Mouse (Mus musculus): ENCODE results near the gene Gm49416.
A peak's percentile ranks its signal among the peaks of the same experiment; 100 is the strongest.
"Not testable (repeated sequence)": the region's sequence is repeated elsewhere in the genome, so short reads cannot be mapped to it uniquely, and the experiment has no call there.

Gm49416 gene

GRCm38 (mm10) chr19:8888511-8889385 lies at the start of gene Gm49416, which contains the start of gene 1810009A15Rik:
Gene Gm49416, plus strand, starts transcription at chr19:8888926.
Gene 1810009A15Rik, plus strand, starts transcription at chr19:8888853.
- DNase-seq (ENCODE audit: low spot score in 2 of 2): peak; percentile 94 to 95

DNA sequence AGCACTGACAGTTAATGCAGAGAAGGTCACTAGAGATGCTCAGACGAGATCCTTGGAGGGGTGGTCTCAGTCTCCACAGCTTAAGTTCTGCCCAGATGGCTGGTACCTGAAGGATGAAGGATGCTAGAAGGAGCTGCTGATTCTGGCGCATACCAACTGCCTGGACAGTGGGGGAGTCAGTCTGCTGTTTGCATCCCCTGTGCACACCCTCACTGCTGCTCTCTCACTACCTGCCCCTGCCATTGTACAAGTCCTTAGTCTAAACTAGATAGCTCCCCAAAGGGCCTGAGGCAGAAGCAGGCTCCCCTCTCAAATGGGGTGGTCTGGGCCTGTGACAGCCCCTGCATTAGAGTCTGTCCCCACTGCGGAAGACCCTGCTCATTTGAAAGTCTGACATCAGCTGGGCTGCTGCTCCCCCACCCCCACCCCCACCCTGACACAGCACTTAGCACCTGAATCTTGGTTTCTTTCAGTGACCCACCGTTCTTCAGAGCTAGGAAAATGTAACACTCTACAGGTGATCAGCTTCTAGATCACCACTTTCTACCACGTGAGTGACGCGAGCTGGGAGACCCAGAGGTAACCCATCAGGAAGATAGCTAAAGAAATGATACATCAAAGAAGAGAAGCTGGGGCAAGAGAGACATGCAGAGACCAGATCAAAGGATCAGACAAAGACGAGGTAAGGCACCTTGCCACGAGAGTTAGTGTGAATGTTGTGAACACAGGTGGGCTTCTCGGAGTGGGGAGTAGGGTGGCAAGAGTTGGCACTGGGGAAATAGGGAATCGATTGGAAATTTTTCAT lies 49.4 kb upstream of the Gm49416 start, which contains the start of gene Gng3:
TSS of gene Gng3 (minus strand) at position 92 of the 805 bp plus-strand sequence.
- no peak for DNase-seq (ENCODE audit: low spot score in 2 of 2)

GRCm38 (mm10) chr19:8839908-8840791 lies 48.6 kb upstream of the Gm49416 start:
- peak; percentile 74 to 79 for DNase-seq (ENCODE audit: low spot score in 2 of 2)

GRCm38 (mm10) chr19:8841012-8841411 lies 47.7 kb upstream of the Gm49416 start:
- no peak for DNase-seq (ENCODE audit: low spot score in 2 of 2)

DNA sequence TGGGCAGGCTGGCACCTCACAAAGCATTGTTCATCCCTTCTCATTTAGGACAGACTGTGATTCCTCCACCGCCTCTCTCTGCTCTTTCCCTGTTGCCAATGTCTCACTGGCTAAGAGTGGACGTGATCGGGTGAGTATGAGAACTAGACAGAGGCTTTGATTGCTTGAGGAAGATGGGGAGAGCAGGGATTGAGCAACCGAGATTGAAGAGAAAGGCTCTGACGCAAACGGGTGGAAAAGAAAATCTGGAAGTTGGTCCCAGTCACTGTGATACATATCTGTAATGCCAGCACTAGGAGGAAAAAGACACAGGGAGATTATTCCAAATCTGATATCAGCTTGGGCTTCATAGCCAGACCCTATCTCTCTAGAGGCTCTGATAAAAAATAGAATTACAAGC lies 45.8 kb upstream of the Gm49416 start:
- no peak for DNase-seq (ENCODE audit: low spot score in 2 of 2)

DNA sequence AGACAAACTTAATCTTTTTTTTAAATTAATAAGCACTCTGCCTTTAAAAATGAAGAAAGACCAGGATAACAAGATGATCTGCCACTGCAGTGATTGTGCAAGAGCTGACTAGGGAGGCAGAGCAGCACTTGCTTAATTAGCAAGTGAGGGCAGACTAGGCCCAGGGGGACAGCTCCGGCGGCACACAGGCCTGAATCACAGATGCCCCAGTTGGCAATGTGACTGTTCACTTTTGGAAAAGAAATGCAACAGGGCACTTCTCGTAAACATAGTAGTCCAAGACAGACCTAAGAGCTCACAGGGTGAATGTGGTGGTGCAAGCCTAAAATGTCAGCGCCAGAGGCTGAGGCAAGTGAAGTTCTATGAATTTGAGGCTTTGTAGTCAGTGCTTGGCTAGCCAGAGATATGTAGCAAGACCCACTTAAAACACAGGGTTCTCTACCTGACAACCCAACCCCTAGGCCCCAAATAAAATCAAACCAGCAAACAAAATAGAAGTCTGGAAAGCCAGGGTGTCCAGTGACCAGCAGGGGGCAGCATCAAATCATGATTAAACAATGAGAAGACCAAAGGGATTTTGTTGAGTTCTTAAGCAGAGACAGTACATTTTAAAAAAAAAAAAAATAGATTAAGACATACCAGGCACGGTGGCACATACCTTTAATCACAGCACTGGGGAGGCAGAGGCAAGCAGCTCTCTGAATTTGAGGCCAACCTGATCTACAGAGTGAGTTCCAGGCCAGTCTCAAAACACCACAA lies 44.2 kb upstream of the Gm49416 start:
- peak in 1 of 2 experiments; percentile 70 for DNase-seq (ENCODE audit: low spot score in 2 of 2)

- no peak for DNase-seq (ENCODE audit: low spot score in 2 of 2)
Observed at GRCm38 (mm10) chr19:8848356-8848755, 40.4 kb upstream of the Gm49416 start.

DNA sequence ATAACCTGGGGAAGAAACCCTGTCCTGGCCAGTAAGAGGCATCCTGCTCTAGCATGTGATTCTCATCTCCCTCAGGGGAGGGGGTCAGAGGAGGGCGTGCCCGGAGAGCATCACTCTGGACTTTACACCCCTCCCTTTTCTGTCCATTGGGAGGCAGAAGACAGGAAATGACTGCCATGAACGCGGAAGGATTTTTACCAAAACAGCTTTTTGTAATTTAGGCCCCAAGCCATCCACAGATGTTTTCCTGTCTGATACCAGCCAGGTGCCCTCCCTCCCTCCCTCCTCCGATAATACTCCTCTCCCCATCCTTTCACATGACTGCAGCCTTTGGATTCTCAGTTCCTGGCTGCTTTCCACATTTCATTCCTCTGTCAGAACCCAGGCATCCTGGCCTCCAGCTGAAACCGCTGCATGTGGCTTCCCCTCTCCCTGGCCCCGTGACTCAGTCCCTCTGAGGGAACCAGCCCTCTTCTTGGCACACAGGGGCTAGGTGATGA lies 38.3 kb upstream of the Gm49416 start, which contains the start of gene Lrrn4cl:
TSS of gene Lrrn4cl (plus strand) at position 367 of the 500 bp plus-strand sequence.
- peak; percentile 68 to 76 for DNase-seq (ENCODE audit: low spot score in 2 of 2)

- DNase-seq (ENCODE audit: low spot score in 2 of 2): no peak
Observed at GRCm38 (mm10) chr19:8851639-8852038, 37.1 kb upstream of the Gm49416 start.

DNA sequence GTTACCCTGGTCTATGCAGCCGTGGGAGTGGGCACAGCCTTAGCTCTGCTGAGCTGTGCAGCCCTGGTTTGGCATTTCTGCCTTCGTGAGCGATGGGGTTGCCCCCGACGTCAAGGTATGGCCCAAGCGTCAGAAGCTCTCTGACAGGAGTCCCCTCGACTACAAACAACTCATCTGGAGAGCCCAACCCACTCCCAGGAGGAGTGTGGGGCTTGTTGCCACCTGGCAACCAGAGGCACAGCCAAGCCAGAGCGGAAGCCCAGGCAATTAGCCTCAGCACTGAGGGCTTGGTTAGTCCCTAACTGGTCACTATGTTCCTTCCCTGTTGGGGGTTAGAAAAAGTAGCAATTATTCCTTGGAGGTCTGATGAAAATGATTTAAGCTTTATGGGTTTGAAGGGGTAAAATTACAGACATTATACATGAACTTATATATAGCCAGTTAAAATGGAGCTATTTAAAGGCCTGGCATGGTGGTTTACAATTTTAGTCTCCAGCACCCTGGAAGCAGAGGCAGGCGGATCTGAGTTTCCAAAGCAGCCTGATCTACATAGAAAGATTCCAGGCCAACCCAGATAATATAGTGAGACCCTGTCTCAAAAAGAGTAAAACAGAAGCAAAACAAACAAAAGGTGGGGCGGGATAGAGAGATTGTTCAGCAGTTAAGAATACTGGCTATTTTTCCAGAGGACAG lies 36.3 kb upstream of the Gm49416 start:
- peak in 1 of 2 experiments; percentile 33 for DNase-seq (ENCODE audit: low spot score in 2 of 2)

- DNase-seq (ENCODE audit: low spot score in 2 of 2): no peak
Observed at GRCm38 (mm10) chr19:8853117-8853516, 35.6 kb upstream of the Gm49416 start.

DNA sequence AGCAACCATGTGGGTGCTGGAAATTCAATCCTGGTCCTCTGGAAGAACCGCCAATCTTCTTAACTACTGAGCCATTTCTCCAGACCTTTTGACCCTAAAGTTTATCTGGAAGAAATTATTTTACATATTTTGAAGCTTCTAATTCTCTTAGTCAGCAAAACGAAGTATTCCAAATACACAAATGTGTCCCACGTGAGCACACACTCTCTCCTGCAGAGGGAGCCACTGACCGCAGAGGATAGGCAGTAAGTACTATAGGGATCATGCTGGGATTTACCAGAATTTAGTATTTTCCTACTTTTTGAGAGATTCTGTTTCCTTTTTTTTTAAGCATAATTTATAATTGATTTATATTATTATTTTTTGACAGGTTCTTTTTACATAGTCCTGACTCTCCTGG lies 31.0 kb upstream of the Gm49416 start:
- DNase-seq (ENCODE audit: low spot score in 2 of 2): no peak

- no peak for DNase-seq (ENCODE audit: low spot score in 2 of 2)
Observed at GRCm38 (mm10) chr19:8859018-8859417, 29.7 kb upstream of the Gm49416 start.

GRCm38 (mm10) chr19:8864265-8864664 lies 24.5 kb upstream of the Gm49416 start:
- DNase-seq (ENCODE audit: low spot score in 2 of 2): no peak

- not testable (repeated sequence) for DNase-seq (ENCODE audit: low spot score in 2 of 2)
Observed at GRCm38 (mm10) chr19:8870381-8870780, 18.3 kb upstream of the Gm49416 start.

GRCm38 (mm10) chr19:8870838-8871237 lies 17.9 kb upstream of the Gm49416 start:
- DNase-seq (ENCODE audit: low spot score in 2 of 2): no peak

- DNase-seq (ENCODE audit: low spot score in 2 of 2): peak; percentile 98
Observed at GRCm38 (mm10) chr19:8871267-8872186, 17.2 kb upstream of the Gm49416 start, which contains the start of gene Ubxn1. Gene Ubxn1, plus strand, starts transcription at chr19:8871496.

DNA sequence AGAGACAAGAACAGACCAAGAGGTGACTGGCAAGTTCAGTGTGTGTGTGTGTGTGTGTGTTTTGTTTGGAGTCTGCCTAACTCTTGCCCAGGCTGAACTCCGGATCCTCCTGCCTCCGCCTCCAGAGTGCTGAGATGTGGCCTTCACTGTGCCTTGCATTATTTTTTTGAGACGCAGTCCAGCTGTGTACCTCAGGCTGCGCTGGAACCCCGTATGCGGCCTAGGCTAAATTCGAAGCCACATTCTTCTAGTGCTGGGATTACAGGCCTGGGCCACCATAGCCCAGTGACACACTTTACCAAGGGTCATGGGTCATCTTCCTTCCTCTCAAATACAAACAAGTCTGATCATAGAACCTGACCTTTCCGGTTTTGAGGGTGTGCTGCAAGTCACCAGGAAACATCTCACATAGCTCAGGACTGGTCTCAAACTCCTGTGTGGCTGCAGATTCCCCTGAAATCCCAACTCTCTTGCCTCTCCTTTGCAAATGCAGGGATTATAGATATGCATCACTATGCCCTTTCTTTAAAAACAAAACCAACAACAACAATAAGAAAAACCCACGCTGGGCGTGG lies 16.4 kb upstream of the Gm49416 start:
- DNase-seq (ENCODE audit: low spot score in 2 of 2): no peak
